Mouse (Mus musculus): ENCODE data around the gene BC017158. TPM values are rescaled to one million over a fixed set of nuclear protein-coding genes. Genes with fewer than 3 reads are reported as not detected.
"Not testable (repeated sequence)": the region's sequence is repeated elsewhere in the genome, so short reads cannot be mapped to it uniquely, and the experiment has no call there.

BC017158 gene
- 26.3 TPM in 2 replicates for polyA plus RNA-seq (2016; fragmentation: Nextera tagmentation; extraction: Ambion mirVana)

DNA sequence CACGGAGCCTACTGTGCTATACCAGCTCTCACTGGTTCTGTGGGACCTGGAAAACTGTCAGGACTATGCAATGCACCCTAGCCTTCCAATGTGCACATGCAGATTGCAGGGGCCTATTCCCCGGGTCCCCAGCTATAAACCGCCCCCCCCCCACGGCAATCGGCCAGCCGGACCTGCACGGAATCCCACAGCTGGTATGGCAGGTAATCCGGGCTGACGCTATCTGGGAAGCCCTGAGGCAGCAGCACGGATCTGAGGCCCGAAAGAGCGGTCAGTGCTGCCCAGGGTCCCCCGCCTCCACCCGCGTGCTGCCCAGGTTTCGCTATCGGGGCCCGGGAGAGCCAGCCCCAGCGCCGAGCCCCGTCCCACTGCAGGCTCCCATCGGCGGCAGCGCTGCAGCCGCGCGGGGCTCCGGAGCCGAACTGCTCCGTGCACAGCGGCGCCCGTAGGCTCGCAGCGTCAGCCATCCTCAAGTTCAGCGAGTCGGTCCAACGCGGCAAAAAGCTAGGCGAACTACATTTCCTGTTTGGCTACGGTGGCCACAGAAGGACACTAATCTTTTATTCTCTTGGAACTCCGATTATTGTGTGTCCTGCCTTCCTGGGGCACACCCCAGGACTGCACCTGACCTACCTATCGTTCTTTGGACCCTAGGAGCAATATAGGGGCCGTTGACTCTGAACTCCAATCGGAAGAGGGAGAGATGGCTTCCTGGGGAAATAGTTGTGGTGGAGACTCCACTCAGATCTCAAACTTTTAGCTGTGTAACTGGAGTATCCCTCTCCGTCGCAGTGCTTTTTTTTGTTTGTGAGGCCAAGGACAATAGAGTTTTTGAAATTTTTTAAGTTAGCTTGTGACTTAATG, at the start of gene BC017158:
Gene BC017158 (minus strand): TSS at position 554 of the 864 bp plus-strand sequence.
- WGBS = 2% methylated on average over 47 of the region's 47 CpGs
- no peak for ATAC-seq (ENCODE audit: insufficient number of reproducible peaks, insufficient read depth, low FRiP score, low TSS enrichment)
- Histone ChIP-seq H3K27me3 (no peaks in the 10 kb centered on the region), H3K36me3 (peaks cover 11% of the 10 kb centered on the region; the same call in 1 of the 2 replicates), H3K4me1 (peaks cover 23% of the 10 kb centered on the region), H3K27ac (peak within 1 kb of the TSS; percentile 83), H3K4me3 (peak within 1 kb of the TSS; percentile 85), H3K9ac (peak within 1 kb of the TSS; percentile 94), H3K9me3 (no peaks in the 10 kb centered on the region), H3K4me2 (replicated peaks) (peak within 1 kb of the TSS; percentile 80)

- Histone ChIP-seq H3K9ac (no peak overlapping the region), H3K36me3 (no peaks in the 10 kb centered on the region), H3K9me3 (no peaks in the 10 kb centered on the region), H3K27ac (no peak overlapping the region), H3K4me1 (0 out of 2 replicates have a peak, but pooled peaks cover 3% of the 10 kb centered on the region), H3K4me3 (no peak overlapping the region), H3K27me3 (no peaks in the 10 kb centered on the region), H3K4me2 (replicated peaks) (no peak overlapping the region)
- 77% methylated on average over 8 of the region's 8 CpGs for WGBS
- ATAC-seq (ENCODE audit: insufficient number of reproducible peaks, insufficient read depth, low FRiP score, low TSS enrichment) = no peak
These were observed 49.0 kb upstream of the BC017158 start for GRCm38 (mm10) chr7:128346991-128347390.

DNA sequence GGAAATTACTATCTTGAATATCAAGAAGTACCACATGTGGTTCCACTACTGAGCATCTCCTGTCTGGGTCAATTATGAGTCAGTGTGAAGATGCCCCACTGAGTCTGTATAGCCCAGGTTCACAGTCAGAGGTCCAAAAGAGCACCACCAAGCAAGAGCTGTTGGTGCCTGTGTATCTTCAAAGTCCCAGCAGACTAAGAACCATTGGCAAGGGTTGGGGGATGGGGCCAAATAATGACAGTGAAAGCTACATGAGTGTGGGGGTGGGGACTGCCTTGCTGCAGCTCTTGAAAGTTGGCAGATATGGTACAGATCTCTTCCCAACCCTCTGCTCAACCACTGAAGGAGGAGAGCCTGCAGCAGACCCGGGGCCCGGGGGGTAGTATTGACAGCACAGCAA, 48.6 kb upstream of the BC017158 start:
- H3K27ac ChIP-seq = no peak overlapping the region
- H3K9me3 ChIP-seq = no peaks in the 10 kb centered on the region
- H3K4me2 ChIP-seq (replicated peaks) = no peak overlapping the region
- no peak for ATAC-seq (ENCODE audit: insufficient number of reproducible peaks, insufficient read depth, low FRiP score, low TSS enrichment)
- 60% methylated on average over 2 of the region's 2 CpGs for WGBS
- H3K27me3 ChIP-seq = no peaks in the 10 kb centered on the region
- H3K9ac ChIP-seq = no peak overlapping the region
- 0 out of 2 replicates have a peak, but pooled peaks cover 3% of the 10 kb centered on the region for H3K4me1 ChIP-seq
- no peak overlapping the region for H3K4me3 ChIP-seq
- H3K36me3 ChIP-seq = no peaks in the 10 kb centered on the region

DNA sequence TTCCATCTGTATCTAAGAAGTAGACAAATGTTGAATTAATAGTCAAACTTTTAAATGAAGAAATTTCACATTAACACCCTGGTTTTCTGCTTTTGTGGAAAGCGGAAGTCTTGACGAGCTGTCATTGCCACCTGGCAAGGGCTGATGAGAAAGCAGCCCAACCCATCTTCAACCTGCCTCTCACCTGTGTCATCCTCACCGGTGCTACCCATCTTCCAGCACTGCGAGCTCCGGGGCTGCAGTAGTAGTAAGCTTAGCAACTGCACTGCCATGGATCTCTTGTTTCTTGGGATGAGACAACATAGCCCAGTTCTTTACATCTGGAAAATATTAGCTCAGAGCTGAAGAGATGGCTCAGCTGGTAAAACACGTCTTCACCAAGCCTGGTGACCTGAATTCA, 47.7 kb upstream of the BC017158 start:
- Histone ChIP-seq H3K27ac (no peak overlapping the region), H3K27me3 (no peaks in the 10 kb centered on the region), H3K4me2 (replicated peaks) (no peak overlapping the region), H3K9me3 (no peaks in the 10 kb centered on the region), H3K36me3 (no peaks in the 10 kb centered on the region), H3K9ac (no peak overlapping the region), H3K4me3 (no peak overlapping the region), H3K4me1 (0 out of 2 replicates have a peak, but pooled peaks cover 3% of the 10 kb centered on the region)
- no peak for ATAC-seq (ENCODE audit: insufficient number of reproducible peaks, insufficient read depth, low FRiP score, low TSS enrichment)
- WGBS = 69% methylated on average over 6 of the region's 6 CpGs

DNA sequence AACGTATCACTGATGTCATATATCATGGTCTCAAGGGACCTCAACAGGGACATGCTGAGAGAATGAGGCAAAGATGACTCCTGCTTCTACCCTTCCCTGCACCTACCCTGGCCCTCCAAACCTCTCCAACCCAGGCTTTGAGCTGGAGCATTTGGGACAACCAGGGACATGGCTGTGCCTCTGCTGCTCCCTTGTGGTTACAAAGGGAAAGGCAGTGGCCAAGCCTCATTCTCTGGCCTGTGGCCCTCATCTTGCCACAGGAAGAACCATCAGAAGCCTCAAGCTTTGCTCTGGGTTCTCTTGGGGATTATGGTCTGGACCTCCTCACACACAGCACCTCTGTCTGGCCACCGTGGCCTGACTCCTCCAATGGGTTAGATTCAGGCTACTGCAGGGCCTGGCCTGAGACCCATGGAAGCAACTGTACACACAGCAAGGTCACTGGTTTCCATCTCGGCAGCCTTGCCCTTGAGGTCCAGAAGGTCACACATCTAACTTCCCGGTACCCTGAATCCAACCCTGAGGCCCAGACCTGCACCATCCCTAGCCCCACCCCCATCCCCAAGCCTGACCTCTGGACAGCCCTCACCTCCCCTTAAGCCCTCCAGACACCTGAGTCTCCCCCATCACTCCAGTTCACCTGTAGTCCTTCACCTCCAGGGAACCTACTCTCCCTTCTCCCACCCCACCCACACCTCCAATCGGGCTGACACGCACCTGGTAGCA, 47.1 kb upstream of the BC017158 start:
- H3K4me3 ChIP-seq = no peak overlapping the region
- H3K4me1 ChIP-seq = 0 out of 2 replicates have a peak, but pooled peaks cover 3% of the 10 kb centered on the region
- H3K9ac ChIP-seq = no peak overlapping the region
- no peak overlapping the region for H3K4me2 ChIP-seq (replicated peaks)
- 0 out of 2 replicates have a peak, but pooled peaks have one; percentile 25 for ATAC-seq (ENCODE audit: insufficient number of reproducible peaks, insufficient read depth, low FRiP score, low TSS enrichment)
- 59% methylated on average over 6 of the region's 6 CpGs for WGBS
- H3K27me3 ChIP-seq = no peaks in the 10 kb centered on the region
- H3K9me3 ChIP-seq = no peaks in the 10 kb centered on the region
- no peaks in the 10 kb centered on the region for H3K36me3 ChIP-seq
- no peak overlapping the region for H3K27ac ChIP-seq

GRCm38 (mm10) chr7:128344488-128344887, 46.5 kb upstream of the BC017158 start:
- Histone ChIP-seq H3K4me3 (no peak overlapping the region), H3K9ac (no peak overlapping the region), H3K9me3 (no peaks in the 10 kb centered on the region), H3K27me3 (no peaks in the 10 kb centered on the region), H3K4me2 (replicated peaks) (no peak overlapping the region), H3K4me1 (0 out of 2 replicates have a peak, but pooled peaks cover 3% of the 10 kb centered on the region), H3K27ac (no peak overlapping the region), H3K36me3 (no peaks in the 10 kb centered on the region)
- ATAC-seq (ENCODE audit: insufficient number of reproducible peaks, insufficient read depth, low FRiP score, low TSS enrichment) = no peak
- WGBS = 84% methylated on average over 7 of the region's 7 CpGs

DNA sequence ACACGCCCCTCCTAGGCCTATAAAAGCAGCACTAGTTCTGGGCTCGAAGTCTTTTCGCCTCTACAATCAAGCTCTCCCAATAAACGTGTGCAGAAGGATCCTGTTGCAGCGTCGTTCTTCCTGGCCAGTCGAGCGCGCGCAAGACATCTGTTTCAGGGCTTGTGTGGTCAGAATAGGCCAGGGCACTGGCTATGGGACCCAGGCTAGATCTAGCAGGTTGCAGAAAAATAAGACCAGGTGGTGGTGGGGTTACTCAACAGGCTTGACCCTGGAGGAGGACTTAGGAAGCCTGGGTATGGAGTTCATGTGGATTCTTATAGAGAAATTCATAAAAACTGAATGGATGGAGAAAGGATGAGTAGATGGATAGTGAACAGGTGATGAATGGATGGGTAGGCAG, 44.7 kb upstream of the BC017158 start:
- H3K4me1 ChIP-seq; H3K36me3 ChIP-seq; H3K9ac ChIP-seq; H3K27ac ChIP-seq; H3K27me3 ChIP-seq; H3K4me3 ChIP-seq; H3K4me2 ChIP-seq (replicated peaks); H3K9me3 ChIP-seq; ATAC-seq (ENCODE audit: insufficient number of reproducible peaks, insufficient read depth, low FRiP score, low TSS enrichment): not testable (repeated sequence)
- 91% methylated on average over 9 of the region's 10 CpGs for WGBS

DNA sequence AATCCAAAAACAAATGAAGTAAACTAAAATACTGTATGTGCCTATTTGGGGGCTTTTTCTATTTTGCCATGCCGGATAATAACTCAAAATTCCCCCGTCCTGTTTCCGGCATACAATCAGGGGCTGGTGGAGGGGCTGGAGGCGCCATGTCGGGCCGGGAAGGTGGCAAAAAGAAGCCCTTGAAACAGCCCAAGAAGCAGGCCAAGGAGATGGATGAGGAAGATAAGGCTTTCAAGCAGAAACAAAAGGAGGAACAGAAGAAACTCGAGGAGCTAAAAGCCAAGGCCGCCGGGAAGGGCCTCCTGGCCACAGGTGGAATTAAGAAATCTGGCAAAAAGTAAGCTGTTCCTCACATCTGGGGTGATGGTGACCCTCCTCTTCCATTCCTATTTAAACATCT, 42.4 kb upstream of the BC017158 start:
- H3K27ac ChIP-seq; ATAC-seq (ENCODE audit: insufficient number of reproducible peaks, insufficient read depth, low FRiP score, low TSS enrichment); H3K9ac ChIP-seq; H3K4me3 ChIP-seq; H3K27me3 ChIP-seq; H3K4me1 ChIP-seq; H3K4me2 ChIP-seq (replicated peaks); H3K36me3 ChIP-seq; H3K9me3 ChIP-seq: not testable (repeated sequence)
- WGBS = 71% methylated on average over 9 of the region's 9 CpGs

DNA sequence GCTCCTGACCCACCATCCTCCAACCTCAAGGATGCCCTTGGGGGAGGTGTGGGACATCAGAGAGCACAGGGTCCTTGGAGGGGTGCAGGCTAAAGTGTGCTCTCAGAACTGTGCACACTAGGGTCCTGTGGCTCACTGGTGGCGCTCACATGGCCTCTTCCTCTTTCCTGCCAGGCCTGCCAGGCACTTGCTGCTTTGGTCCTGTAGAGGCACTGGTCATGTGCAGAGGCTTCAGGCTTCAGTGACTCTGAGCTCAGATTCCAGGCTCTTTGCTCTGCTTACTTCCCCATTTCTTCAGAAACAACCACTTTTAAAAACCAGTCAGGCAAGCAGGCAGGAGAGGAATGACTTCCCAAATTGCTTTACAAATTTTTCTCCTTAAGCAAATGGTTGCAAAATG, 34.9 kb upstream of the BC017158 start:
- Histone ChIP-seq H3K4me3 (no peak overlapping the region), H3K27me3 (no peaks in the 10 kb centered on the region), H3K9ac (no peak overlapping the region), H3K4me1 (no peaks in the 10 kb centered on the region), H3K27ac (no peak overlapping the region), H3K4me2 (replicated peaks) (no peak overlapping the region), H3K9me3 (no peaks in the 10 kb centered on the region), H3K36me3 (no peaks in the 10 kb centered on the region)
- no peak for ATAC-seq (ENCODE audit: insufficient number of reproducible peaks, insufficient read depth, low FRiP score, low TSS enrichment)
- 71% methylated on average over 1 of the region's 1 CpGs for WGBS

- no peaks in the 10 kb centered on the region for H3K4me1 ChIP-seq
- no peak overlapping the region for H3K4me2 ChIP-seq (replicated peaks)
These were observed 33.0 kb upstream of the BC017158 start for GRCm38 (mm10) chr7:128330981-128331380.

GRCm38 (mm10) chr7:128324977-128325376, 27.0 kb upstream of the BC017158 start:
- H3K9ac ChIP-seq = no peak overlapping the region
- H3K4me3 ChIP-seq = no peak overlapping the region
- WGBS = 94% methylated on average over 1 of the region's 1 CpGs
- H3K9me3 ChIP-seq = no peaks in the 10 kb centered on the region
- no peak overlapping the region for H3K4me2 ChIP-seq (replicated peaks)
- H3K27me3 ChIP-seq = no peaks in the 10 kb centered on the region
- no peak overlapping the region for H3K27ac ChIP-seq
- no peak for ATAC-seq (ENCODE audit: insufficient number of reproducible peaks, insufficient read depth, low FRiP score, low TSS enrichment)
- H3K4me1 ChIP-seq = peaks cover 11% of the 10 kb centered on the region
- no peaks in the 10 kb centered on the region for H3K36me3 ChIP-seq

More at GRCm38 (mm10) chr7:128330981-128331380, 33.0 kb upstream of the BC017158 start:
- H3K36me3 ChIP-seq = no peaks in the 10 kb centered on the region
- ATAC-seq (ENCODE audit: insufficient number of reproducible peaks, insufficient read depth, low FRiP score, low TSS enrichment) = no peak
- WGBS = 38% methylated on average over 9 of the region's 9 CpGs
- no peaks in the 10 kb centered on the region for H3K9me3 ChIP-seq
- H3K4me3 ChIP-seq = no peak overlapping the region
- no peaks in the 10 kb centered on the region for H3K27me3 ChIP-seq
- no peak overlapping the region for H3K27ac ChIP-seq
- no peak overlapping the region for H3K9ac ChIP-seq

GRCm38 (mm10) chr7:128321260-128321659, 23.3 kb upstream of the BC017158 start:
- no peaks in the 10 kb centered on the region for H3K36me3 ChIP-seq
- 0 out of 2 replicates have a peak, but pooled peaks have one; percentile 22 for ATAC-seq (ENCODE audit: insufficient number of reproducible peaks, insufficient read depth, low FRiP score, low TSS enrichment)
- 48% methylated on average over 7 of the region's 7 CpGs for WGBS
- no peaks in the 10 kb centered on the region for H3K27me3 ChIP-seq
- no peak overlapping the region for H3K27ac ChIP-seq
- no peak overlapping the region for H3K4me2 ChIP-seq (replicated peaks)
- no peak overlapping the region for H3K9ac ChIP-seq
- H3K4me3 ChIP-seq = no peak overlapping the region
- no peaks in the 10 kb centered on the region for H3K9me3 ChIP-seq
- H3K4me1 ChIP-seq = peaks cover 16% of the 10 kb centered on the region
